Mouse (Mus musculus) forebrain, embryonic 11.5 days (tissue): ENCODE measurements around the gene Tsc22d3. TPM values are rescaled to one million over a fixed set of nuclear protein-coding genes. Genes with fewer than 3 reads are reported as not detected.
"Not testable (repeated sequence)": the region's sequence is repeated elsewhere in the genome, so short reads cannot be mapped to it uniquely, and the experiment has no call there.

ENCODE experiments used
- ATAC-seq: fragments of 200-750 bp; cut with Nextera tagmentation; replicated peaks from 2 replicates; pipeline ENCODE4 v1.8.0; 2017; ENCODE audit warnings: moderate TSS enrichment; ENCODE audit not compliant: low FRiP score
- DNase-seq: peaks from one replicate; pipeline ENCODE4 v3.0.0-alpha.2; 2017; ENCODE audit warnings: low spot score
- H3K27ac ChIP-seq: fragments of 300-500 bp; sonication (generic); 2 replicates; pipeline ENCODE4 v1.5.1; 2014; ENCODE audit warnings: low read depth, low read length
- H3K27me3 ChIP-seq: fragments of 300-500 bp; sonication (generic); 2 replicates; pipeline ENCODE4 v1.6.1; 2014; ENCODE audit warnings: mild to moderate bottlenecking, low read length, mixed read lengths; ENCODE audit not compliant: control insufficient read depth, insufficient read depth
- H3K36me3 ChIP-seq: fragments of 300-500 bp; sonication (generic); 2 replicates; pipeline ENCODE4 v1.6.1; 2014; ENCODE audit warnings: mild to moderate bottlenecking, low read length, moderate library complexity, mixed read lengths; ENCODE audit not compliant: control insufficient read depth, insufficient read depth
- H3K4me1 ChIP-seq: fragments of 300-500 bp; sonication (generic); replicated peaks from 2 replicates; pipeline ENCODE4 v1.6.1; 2014; ENCODE audit warnings: low read length, mixed read lengths; ENCODE audit not compliant: control insufficient read depth, insufficient read depth
- H3K4me2 ChIP-seq: fragments of 300-500 bp; sonication (generic); 2 replicates; pipeline ENCODE4 v1.6.1; 2014; ENCODE audit warnings: low read depth, mild to moderate bottlenecking, low read length, moderate library complexity, mixed read lengths; ENCODE audit not compliant: severe bottlenecking
- H3K4me3 ChIP-seq: fragments of 300-500 bp; sonication (generic); 2 replicates; pipeline ENCODE4 v1.5.1; 2014; ENCODE audit warnings: low read depth, low read length
- H3K9ac ChIP-seq: fragments of 300-500 bp; sonication (generic); 2 replicates; pipeline ENCODE4 v1.6.1; 2014; ENCODE audit warnings: low read length
- H3K9me3 ChIP-seq: fragments of 300-500 bp; sonication (generic); 2 replicates; pipeline ENCODE4 v1.6.1; 2016; ENCODE audit warnings: low read length, mixed read lengths; ENCODE audit not compliant: control insufficient read depth
- WGBS: fragments of 180-500 bp; shearing (Covaris S2); extraction: QIAGEN DNeasy Blood & Tissue Kit; methylation state at CpG from one replicate; pipeline ENCODE4 v1.1.7; 2014; 5-methylcytosine and 5-hydroxymethylcytosine counted together
- polyA plus RNA-seq: library from polyadenylated mRNA; unstranded; fragments of >200 nt; fragmentation: Nextera tagmentation; extraction: Ambion mirVana; gene quantifications from 2 replicates; pipeline ENCODE4 v1.2.1, GENCODE M21; 2014

Gene Tsc22d3
- polyA plus RNA-seq, 1 experiment from 2014 or later, result 105 TPM

- not testable (repeated sequence) for H3K4me2 ChIP-seq, H3K27ac ChIP-seq, DNase-seq, H3K4me3 ChIP-seq, H3K36me3 ChIP-seq, H3K9me3 ChIP-seq, H3K4me1 ChIP-seq, ATAC-seq, H3K9ac ChIP-seq
- H3K27me3 ChIP-seq, result peaks cover 14% of the 10 kb centered on the region
- WGBS, result 86% methylated on average over 3 of the region's 3 CpGs
Measured at GRCm38 (mm10) chrX:140539831-140540230, 60.6 kb downstream of the Tsc22d3 start.

DNA sequence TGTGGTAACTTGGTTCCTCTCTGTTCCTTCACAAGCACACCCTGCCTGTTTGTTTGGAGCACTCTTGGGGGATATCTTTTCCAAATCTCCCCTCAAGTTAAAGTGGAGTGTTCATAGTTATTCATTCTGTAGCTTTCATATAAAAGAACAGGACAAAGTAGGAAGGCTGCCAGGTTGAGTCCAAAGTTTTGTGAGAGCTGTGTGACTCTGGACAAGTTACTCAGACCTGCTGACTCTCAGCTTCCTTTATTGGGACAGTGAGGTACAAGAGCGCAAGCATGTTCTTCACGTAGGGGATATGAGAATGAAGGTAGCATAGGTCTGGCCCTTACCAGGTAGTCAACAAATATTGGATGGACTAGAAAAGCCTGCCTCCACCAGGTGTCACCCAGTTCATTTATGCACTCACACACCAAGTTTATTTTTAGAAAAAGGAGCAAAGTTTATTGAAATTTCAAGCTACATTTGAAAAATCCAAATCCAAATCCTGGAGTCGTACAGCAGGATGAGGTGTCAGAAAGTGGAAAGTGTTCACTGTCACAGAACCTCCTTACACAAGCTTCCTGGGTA lies 61.3 kb downstream of the Tsc22d3 start:
- H3K27ac ChIP-seq, result no peak overlapping the region
- no peak overlapping the region for H3K4me3 ChIP-seq
- no peak overlapping the region for H3K4me2 ChIP-seq
- H3K36me3 ChIP-seq, result no peaks in the 10 kb centered on the region
- 87% methylated on average over 3 of the region's 3 CpGs for WGBS
- H3K4me1 ChIP-seq, result 0 out of 2 replicates have a peak, but pooled peaks cover 2% of the 10 kb centered on the region
- no peaks in the 10 kb centered on the region for H3K9me3 ChIP-seq
- H3K9ac ChIP-seq, result no peak overlapping the region
- peaks cover 15% of the 10 kb centered on the region for H3K27me3 ChIP-seq
- ATAC-seq, result no peak
- DNase-seq, result no peak

DNA sequence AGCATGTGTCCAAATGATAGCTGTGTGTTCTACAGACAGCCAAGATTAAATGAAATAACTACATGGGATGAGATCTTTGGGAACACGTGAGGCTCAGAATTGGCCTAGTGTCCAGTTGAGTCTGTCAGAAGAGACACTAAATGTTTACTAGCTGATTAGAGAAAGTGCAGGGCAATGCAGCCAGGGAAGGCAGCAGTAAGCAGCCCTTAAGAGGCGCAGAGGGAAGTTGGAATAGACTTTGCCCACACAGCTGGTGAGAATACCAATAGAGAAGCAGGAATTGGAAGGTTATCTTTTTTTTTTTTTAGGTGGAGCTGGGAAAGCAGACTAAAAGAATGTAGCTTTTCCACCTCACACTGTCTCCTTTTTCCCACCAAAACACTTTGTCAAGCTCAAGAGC lies 61.8 kb downstream of the Tsc22d3 start:
- no peak overlapping the region for H3K4me3 ChIP-seq
- ATAC-seq (no peak), DNase-seq (no peak)
- no peak overlapping the region for H3K9ac ChIP-seq
- H3K27ac ChIP-seq, result no peak overlapping the region
- H3K27me3 ChIP-seq, result peaks cover 13% of the 10 kb centered on the region
- 83% methylated on average over 2 of the region's 2 CpGs for WGBS
- 0 out of 2 replicates have a peak, but pooled peaks cover 2% of the 10 kb centered on the region for H3K4me1 ChIP-seq
- no peak overlapping the region for H3K4me2 ChIP-seq
- H3K9me3 ChIP-seq, result no peaks in the 10 kb centered on the region
- no peaks in the 10 kb centered on the region for H3K36me3 ChIP-seq

DNA sequence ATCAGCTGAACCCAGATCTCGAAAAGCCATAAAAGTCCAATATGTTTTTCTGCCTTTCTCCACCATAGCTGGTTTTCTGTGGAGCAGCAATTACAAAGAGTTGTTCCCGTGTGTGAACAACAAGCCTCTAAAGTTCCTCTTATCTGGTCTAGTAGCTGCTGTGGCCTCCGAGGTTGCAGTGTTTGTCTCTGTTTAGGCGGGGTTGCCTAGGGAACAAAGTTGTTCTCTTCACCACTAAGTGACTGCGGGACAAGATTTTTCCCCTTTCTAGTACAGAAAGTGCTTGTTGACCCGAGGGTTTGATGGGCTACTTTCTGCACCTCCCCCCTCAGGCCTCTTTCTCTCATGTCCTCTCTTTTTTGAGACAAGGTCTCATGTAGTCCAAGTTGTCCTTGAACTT lies 62.8 kb downstream of the Tsc22d3 start:
- no peak overlapping the region for H3K4me2 ChIP-seq
- DNase-seq (no peak), ATAC-seq (no peak)
- H3K9me3 ChIP-seq, result no peaks in the 10 kb centered on the region
- no peak overlapping the region for H3K4me3 ChIP-seq
- H3K27ac ChIP-seq, result no peak overlapping the region
- 0 out of 2 replicates have a peak, but pooled peaks cover 2% of the 10 kb centered on the region for H3K4me1 ChIP-seq
- H3K36me3 ChIP-seq, result no peaks in the 10 kb centered on the region
- peaks cover 13% of the 10 kb centered on the region for H3K27me3 ChIP-seq
- WGBS, result 48% methylated on average over 6 of the region's 6 CpGs
- no peak overlapping the region for H3K9ac ChIP-seq

GRCm38 (mm10) chrX:140535487-140535886 lies 65.0 kb downstream of the Tsc22d3 start:
- no peak for DNase-seq
- H3K27me3 ChIP-seq, result peaks cover 8% of the 10 kb centered on the region

DNA sequence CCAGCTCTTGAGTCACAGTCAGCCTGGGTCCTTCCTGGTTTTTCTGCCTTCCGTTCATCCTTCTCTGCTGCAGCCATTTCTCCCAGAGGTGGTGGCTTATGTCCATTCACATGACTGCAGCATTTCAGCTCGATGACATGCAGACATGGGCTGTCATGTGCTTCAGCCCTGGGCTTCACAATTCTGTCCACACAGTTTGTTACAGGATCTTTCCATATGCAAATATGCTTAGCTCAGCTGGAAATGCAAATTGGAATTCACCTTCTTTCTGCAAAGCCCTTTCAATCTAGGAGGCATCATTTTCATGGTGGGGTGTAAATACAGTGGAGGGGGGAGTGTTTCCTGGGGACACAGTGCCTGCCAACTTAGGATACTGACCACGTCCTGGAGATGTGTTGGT lies 66.2 kb downstream of the Tsc22d3 start:
- 73% methylated on average over 3 of the region's 3 CpGs for WGBS
- no peak overlapping the region for H3K9ac ChIP-seq
- H3K27me3 ChIP-seq, result peaks cover 6% of the 10 kb centered on the region

More at GRCm38 (mm10) chrX:140535487-140535886, 65.0 kb downstream of the Tsc22d3 start:
- 88% methylated on average over 1 of the region's 1 CpGs for WGBS
- H3K4me1 ChIP-seq, result no peaks in the 10 kb centered on the region
- H3K4me3 ChIP-seq, result no peak overlapping the region
- no peak overlapping the region for H3K9ac ChIP-seq
- H3K4me2 ChIP-seq, result no peak overlapping the region
- no peaks in the 10 kb centered on the region for H3K36me3 ChIP-seq
- ATAC-seq, result no peak
- H3K9me3 ChIP-seq, result no peaks in the 10 kb centered on the region
- no peak overlapping the region for H3K27ac ChIP-seq

GRCm38 (mm10) chrX:140532325-140532724 lies 68.1 kb downstream of the Tsc22d3 start:
- H3K9ac ChIP-seq, result no peak overlapping the region
- ATAC-seq (no peak), DNase-seq (no peak)
- peaks cover 4% of the 10 kb centered on the region for H3K27me3 ChIP-seq
- H3K4me2 ChIP-seq, result no peak overlapping the region
- no peak overlapping the region for H3K27ac ChIP-seq
- no peaks in the 10 kb centered on the region for H3K36me3 ChIP-seq
- H3K4me3 ChIP-seq, result no peak overlapping the region
- 83% methylated on average over 6 of the region's 6 CpGs for WGBS
- no peaks in the 10 kb centered on the region for H3K9me3 ChIP-seq
- H3K4me1 ChIP-seq, result no peaks in the 10 kb centered on the region

More for the DNA sequence above, 66.2 kb downstream of the Tsc22d3 start:
- ATAC-seq, result no peak
- DNase-seq, result no peak
- H3K4me3 ChIP-seq, result no peak overlapping the region
- H3K36me3 ChIP-seq, result no peaks in the 10 kb centered on the region
- H3K27ac ChIP-seq, result no peak overlapping the region
- H3K9me3 ChIP-seq, result no peaks in the 10 kb centered on the region
- H3K4me2 ChIP-seq, result no peak overlapping the region
- no peaks in the 10 kb centered on the region for H3K4me1 ChIP-seq

- Histone ChIP-seq H3K4me2 (no peak overlapping the region), H3K36me3 (no peaks in the 10 kb centered on the region), H3K27me3 (peaks cover 4% of the 10 kb centered on the region), H3K9me3 (no peaks in the 10 kb centered on the region), H3K9ac (no peak overlapping the region), H3K4me3 (no peak overlapping the region), H3K4me1 (no peaks in the 10 kb centered on the region), H3K27ac (no peak overlapping the region)
- 86% methylated on average over 2 of the region's 2 CpGs for WGBS
- no peak for ATAC-seq
- no peak for DNase-seq
Measured at GRCm38 (mm10) chrX:140531356-140531755, 69.1 kb downstream of the Tsc22d3 start.

- 79% methylated on average over 5 of the region's 5 CpGs for WGBS
- Histone ChIP-seq H3K27ac (no peak overlapping the region), H3K9ac (no peak overlapping the region), H3K27me3 (peaks cover 4% of the 10 kb centered on the region), H3K4me1 (no peaks in the 10 kb centered on the region), H3K9me3 (no peaks in the 10 kb centered on the region), H3K36me3 (no peaks in the 10 kb centered on the region), H3K4me2 (no peak overlapping the region), H3K4me3 (no peak overlapping the region)
- no peak for DNase-seq
- ATAC-seq, result no peak
Measured at GRCm38 (mm10) chrX:140530632-140531031, 69.8 kb downstream of the Tsc22d3 start.
